Mouse (Mus musculus): Measurements from ENCODE around the gene Trpv4. TPM values are rescaled to one million over a fixed set of nuclear protein-coding genes. Genes with fewer than 3 reads are reported as not detected.
A peak's percentile ranks its signal among the peaks of the same experiment; 100 is the strongest.

Gene Trpv4
- total RNA-seq, 2 experiments from 2014 or later: not detected

DNA sequence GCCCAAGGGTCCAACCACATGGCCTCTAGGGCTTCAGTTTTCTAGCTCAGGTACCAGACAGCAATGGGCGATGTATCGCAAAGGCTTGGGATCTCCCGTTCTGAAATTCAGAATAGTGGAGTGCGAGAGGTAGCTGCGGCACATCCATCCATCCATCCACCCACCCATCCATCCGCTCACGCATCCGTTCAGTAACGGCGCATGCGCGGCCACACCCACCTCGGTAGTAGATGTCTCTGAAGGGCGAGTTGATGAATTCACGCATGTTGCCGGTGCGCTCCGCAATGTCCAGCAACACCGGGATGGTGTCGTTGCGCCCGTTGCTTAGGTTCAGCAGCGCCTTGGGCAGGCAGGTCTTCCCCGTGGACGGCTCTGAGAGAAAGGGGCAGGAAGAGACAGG, 22.1 kb downstream of the Trpv4 start:
- no peak for ATAC-seq (replicated peaks; ENCODE audit: low FRiP score, poor library complexity, severe bottlenecking)

DNA sequence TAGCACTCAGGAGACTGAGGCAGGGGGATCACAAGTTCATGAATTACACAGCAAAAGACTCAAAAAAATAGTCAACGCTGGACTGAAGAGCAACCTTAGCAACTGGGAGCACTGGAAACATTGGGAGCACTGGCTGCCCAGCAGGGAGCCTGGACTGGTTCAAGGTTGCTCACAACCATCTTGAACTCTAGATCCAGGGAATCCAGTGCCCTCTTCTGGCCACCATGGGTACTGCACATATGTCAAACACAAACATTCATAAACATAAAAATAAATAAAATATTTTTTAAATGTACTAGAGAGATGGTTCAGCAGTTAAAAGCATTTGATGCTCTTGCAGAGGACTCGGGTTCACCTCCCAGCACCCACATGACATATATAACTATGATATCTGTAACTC, 26.9 kb downstream of the Trpv4 start:
- no peak for ATAC-seq (replicated peaks; ENCODE audit: low FRiP score, poor library complexity, severe bottlenecking)

DNA sequence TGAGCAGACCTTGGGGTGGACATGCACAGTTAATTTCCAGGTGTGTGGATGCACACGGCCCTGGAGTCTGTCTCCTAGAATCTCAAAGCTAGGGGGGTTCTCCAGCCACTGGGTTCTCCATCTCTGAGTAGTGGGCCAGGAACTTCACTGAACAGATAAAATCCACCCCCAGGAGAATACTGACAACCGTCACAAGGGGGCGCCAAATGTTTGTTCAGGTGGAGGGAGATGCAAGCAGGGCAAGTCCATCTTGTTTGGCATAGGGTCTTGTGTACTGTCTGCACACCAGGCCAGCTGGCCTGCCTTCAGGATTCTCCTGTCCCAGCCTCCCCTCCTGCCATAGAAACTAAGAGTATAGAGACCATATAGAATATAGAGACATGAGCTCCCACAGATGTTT, 32.6 kb downstream of the Trpv4 start:
- no peak for ATAC-seq (replicated peaks; ENCODE audit: low FRiP score, poor library complexity, severe bottlenecking)

DNA sequence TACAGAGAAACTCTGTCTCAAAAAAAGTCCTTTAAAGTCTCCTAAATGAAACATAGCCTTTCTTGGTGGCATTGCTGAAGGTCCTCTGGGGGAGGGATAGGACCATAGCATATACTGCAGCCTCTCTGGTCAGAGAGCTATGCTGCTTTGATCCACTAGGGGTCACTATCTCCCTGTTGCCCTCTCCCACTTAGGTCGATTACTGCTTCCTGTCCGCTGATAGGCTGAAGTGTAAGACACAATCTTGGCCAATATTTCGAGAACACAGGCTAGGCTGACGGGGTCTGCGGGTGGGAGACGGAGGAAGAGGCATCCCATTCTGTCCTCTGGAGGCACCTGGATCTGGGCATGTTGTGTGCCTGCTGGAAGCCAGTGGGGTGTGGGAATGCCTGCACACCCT, 37.9 kb downstream of the Trpv4 start:
- ATAC-seq (replicated peaks; ENCODE audit: low FRiP score, poor library complexity, severe bottlenecking): no peak

DNA sequence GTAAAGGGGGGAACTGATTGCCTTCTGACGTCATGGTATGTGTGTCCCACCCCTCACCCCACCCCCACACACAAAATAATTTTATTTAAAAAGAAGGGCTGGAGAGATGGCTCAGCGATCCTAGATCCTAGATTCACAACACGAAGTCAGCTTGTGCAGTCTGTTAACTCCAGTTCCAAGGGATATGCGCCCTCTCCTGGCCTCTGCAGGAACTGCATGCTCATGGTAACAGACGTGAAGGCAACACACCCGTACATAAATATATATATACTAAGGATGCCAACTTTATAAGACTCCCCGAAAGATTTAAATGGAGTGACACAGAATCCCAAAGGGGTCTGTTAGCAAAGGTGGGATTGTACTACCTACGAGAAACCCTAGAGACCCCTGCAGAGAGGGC, 39.4 kb downstream of the Trpv4 start:
- ATAC-seq (replicated peaks; ENCODE audit: low FRiP score, poor library complexity, severe bottlenecking): no peak

DNA sequence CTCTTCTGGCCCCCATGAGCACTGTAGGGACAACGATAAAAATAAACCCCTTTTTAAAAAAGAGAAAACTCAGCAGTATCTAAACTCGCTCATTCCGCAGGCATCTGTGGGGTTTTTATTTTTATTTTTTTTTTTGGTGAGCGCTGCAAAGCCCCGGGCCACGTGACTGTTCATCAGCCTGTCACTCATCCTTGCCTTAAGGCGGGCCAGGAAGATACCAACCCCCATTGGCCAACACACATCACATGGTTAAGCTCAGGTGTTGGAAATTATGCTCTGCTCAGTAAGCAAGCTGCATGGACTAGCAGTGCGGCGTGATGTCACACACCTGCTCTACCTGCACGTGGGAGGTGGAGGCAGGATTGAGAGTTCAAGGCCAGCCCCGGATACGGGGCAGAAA, 40.4 kb downstream of the Trpv4 start:
- no peak for ATAC-seq (replicated peaks; ENCODE audit: low FRiP score, poor library complexity, severe bottlenecking)

DNA sequence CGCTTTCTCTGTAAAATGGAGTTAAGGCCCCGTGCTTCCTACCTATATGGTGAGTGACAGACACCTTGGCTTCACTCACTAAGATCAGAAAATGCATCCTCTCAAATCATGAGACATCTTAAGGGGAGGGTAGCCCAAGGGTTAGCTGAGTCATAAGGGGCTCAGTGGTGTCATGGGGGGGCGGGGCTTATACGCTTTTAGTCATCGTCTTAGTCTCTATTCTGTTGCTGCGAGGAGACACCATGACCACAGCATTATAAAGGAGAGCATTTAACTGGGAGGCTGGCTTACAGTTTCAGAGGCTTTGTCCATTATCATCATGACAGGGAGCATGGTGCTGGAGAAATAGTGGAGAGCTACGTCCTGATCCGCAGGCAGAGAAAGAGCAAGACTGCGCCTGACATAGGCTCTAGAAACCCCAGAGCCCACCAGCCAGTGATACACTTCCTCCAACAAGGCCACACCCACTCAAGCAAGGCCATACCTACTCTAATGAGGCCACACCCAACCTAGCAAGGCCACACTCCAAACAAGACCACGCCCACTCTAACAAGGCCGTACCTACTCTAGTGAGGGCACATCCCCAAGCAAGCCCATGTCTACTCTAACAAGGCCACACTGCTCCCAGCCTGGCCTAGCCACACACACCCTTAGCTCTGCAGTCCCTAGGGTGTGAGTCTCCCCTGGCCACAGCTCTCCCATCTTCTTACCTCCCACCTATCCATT, 41.7 kb downstream of the Trpv4 start:
- ATAC-seq (replicated peaks; ENCODE audit: low FRiP score, poor library complexity, severe bottlenecking): no peak

DNA sequence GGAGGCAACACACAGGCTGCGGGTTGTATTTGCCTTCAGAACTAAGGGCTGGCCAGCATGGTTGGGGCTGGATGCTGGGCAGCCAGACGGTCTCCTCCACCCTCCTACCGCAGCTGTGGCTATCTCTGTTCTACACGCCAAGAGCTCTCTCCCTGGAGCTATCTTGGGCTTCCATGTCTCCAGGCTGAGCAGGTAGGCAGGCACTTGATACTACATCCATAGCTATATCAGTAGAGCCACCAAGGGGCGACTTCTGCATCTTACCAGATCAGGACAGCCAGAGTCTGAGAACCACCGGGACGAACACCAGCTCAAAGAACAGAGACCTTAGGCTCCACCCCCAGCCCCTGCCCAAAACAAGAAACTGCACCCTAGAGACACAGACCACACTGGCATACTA, 43.4 kb downstream of the Trpv4 start:
- 0 out of 2 replicates have a peak, but pooled peaks have one; percentile 31 for ATAC-seq (replicated peaks; ENCODE audit: low FRiP score, poor library complexity, severe bottlenecking)

DNA sequence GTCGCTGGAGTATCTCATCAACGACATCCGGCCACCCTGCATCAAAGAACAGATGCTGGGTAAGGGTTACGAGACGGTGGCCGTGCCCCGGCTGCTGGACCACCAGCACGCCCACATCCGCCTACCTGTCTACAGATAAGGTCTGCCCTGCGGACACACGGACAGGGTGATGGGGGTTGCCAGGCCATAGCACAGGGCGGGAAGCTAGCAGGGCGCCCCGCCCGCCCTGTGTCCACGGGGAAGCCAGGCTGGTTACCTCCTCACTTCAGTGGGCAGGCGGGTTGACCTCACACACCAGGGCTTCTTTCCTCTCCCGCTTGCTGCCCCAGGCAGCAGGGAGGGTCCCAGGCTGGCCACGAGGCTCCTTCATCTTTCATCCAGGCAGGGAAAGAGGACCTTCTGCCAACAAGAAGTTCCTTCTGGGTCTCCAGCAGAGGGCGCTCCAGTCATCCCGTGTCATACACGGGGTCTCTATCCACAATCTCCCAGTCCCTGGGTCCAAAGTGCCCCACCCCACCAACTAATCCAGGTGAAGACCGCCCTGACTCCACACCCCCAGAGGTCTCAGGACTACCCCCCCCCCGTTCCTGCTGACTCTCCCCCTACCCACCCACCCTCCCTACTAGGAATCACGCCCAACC, 46.1 kb downstream of the Trpv4 start:
- no peak for ATAC-seq (replicated peaks; ENCODE audit: low FRiP score, poor library complexity, severe bottlenecking)

DNA sequence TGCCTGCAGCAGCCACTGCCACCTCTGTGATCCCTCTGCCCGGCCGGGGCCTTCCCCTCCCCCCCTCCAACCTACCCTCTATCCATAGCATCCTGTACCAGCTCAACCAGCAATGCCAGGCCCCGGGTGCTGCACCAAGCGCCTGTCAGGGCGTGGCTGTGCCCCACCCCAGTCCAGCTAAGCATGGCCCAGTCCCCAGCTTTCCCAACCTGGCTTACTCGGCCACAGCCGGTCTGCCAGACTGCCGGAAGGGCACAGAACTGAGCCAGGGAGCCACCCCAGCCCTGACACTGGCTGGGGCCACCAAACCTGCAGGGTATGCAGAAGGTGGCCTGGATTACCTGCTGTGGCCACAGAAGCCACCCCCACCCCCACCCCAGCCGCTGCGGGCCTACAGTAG, 47.0 kb downstream of the Trpv4 start:
- no peak for ATAC-seq (replicated peaks; ENCODE audit: low FRiP score, poor library complexity, severe bottlenecking)

DNA sequence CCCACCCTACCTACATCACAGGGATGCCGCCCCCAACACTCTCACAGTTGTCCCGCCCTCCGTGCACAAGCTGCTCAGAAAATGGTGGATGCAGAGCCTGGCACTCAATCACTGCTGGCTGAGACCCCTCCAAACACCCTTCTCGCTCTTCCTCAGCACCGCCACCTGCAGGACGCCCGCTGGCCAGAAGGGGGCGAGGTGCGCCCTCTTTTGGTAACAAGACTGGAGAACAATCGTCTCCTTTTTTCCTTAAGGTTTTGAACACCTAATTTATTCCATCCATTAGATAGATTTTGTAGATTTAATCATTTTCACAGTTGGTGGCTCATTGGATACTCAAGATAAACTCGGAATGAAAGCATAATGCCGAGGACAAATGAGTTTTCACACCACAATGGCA, 49.7 kb downstream of the Trpv4 start:
- no peak for ATAC-seq (replicated peaks; ENCODE audit: low FRiP score, poor library complexity, severe bottlenecking)

DNA sequence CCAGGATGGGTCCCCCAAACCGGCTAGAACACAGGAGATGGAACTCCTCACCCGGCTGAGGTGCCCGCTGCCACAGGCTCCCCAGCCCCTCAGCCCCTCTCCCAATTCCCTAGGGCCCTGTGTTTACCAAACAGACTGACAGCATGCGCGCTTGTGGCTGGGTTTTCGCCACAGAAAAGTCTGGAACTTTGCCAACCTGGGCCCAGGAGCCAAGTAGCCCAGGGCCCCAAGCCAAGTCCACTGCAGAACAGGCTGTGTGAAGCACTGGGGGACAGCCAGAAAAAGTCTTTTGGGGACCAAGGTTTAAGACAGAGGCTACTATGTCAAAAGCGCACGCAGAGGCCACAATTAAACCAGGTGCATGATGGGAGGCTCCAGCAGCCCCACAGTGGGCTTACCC, 50.6 kb downstream of the Trpv4 start:
- ATAC-seq (replicated peaks; ENCODE audit: low FRiP score, poor library complexity, severe bottlenecking): no peak

DNA sequence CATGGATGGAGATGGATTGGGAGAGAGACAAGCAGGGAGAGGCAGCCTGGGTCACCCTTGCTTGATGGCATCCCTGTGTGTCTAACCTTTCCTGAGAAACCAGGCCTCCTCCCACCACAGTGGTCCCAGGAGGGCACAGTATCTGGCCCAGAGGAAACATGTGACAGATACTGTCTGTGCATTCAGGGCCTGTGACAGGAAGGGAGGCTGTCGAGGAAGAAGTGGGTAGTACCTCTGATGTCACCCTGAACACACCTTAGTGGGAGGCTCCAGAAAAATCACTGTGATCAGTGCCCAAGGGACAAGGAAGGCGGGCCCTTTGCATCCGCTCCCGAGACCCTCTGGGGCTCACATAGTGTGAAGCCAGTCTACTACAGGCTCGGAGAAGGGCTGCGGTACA, 52.2 kb downstream of the Trpv4 start:
- ATAC-seq (replicated peaks; ENCODE audit: low FRiP score, poor library complexity, severe bottlenecking): no peak

DNA sequence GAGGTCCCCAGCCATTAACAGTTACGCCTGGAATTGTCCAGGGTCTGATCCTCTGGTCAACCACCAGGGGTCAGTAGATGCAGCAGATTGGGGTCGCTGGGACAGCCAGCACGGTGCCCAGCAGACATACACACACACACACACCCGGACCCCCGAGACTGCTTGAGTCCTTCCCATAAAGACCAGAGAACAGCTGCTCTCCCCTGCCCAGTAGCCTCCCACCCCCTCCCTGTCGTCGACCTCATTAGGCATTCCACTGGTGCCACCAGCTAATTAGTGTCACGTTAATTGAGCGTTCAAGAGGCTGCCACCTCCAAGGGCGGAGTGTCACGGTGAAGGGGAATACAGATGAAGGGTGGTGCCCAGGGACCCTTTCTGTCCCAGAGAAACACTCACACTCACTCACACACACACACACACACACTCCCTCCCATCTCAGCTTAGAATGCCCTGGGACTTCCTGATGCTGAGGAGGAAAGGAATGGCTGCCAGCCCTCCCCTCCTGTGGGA, 53.4 kb downstream of the Trpv4 start:
- no peak for ATAC-seq (replicated peaks; ENCODE audit: low FRiP score, poor library complexity, severe bottlenecking)

DNA sequence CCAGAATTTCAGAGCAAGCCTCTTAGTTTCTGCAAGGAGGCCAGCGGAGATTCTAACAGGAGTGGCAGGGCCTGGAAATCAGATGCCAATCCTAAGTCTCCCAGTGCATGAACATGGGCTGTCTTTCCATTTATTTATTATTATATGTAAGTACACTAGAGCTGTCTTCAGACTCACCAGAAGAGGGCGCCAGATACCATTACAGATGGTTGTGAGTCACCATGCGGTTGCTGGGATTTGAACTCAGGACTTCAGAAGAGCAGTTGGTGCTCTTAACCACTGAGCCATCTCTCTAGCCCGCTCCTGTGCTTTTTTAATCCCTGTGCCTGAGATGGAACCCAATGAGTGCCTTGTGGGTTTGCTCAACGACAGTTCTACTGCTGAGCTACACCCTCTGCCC, 54.2 kb downstream of the Trpv4 start:
- ATAC-seq (replicated peaks; ENCODE audit: low FRiP score, poor library complexity, severe bottlenecking): no peak

DNA sequence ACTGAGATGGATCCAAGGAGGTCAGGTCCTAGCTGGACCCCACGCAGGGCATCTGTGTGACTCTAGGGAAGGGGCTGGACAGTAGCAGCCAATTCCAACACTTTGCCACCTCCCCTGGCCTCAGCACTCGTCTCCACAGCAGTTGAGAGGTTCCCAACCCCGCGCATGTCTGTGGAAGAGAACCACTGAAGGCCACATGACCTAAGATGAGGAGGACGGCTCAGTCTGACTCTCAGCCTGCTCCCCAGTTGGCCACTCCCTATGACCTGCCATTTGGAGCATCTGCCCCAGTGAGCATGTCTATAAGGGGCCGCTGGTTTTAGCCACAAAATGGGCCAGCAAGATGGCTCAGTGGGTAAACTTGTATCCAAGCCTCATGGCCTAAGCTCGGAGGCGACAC, 56.2 kb downstream of the Trpv4 start:
- ATAC-seq (replicated peaks; ENCODE audit: low FRiP score, poor library complexity, severe bottlenecking): no peak

DNA sequence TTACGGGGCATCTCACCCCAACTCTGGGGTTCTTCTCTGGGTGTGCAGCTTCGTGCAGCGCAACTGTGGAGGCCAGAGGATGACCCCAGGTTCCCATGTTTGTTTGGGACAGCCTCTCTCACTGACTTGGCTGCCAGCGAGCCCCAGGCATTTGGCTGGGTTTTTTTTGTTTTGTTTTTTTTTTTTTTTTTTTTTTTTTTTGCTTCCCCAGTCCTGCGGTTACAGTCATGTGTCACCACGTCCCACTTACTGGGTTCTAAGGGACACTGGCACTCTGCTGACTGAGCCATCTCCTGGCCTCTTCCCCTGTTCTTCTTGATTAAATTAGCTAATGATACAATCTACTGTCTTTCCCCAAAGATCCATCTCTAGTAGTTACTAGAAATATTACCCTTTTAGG, 60.6 kb downstream of the Trpv4 start:
- ATAC-seq (replicated peaks; ENCODE audit: low FRiP score, poor library complexity, severe bottlenecking): no peak

DNA sequence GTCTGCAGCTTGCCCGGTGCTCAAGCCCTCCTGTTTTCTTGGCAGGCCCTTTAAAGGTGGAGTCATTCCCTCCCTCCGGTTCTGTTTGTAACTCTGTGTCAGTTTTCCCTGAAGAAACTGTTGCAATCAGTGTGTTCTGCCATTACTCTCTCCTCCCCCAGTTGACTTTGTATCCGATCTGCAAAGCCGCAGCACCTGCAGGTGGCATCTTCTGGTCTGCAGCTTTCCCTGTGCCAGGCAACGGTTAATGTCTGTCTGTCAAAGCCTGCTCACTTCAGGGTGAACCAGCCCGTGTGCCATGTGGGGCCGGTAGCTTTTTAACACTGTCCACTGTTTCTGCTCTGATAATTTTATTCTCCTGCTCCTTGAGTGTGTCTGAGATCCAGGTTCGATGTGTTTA, 61.0 kb downstream of the Trpv4 start:
- ATAC-seq (replicated peaks; ENCODE audit: low FRiP score, poor library complexity, severe bottlenecking): no peak

DNA sequence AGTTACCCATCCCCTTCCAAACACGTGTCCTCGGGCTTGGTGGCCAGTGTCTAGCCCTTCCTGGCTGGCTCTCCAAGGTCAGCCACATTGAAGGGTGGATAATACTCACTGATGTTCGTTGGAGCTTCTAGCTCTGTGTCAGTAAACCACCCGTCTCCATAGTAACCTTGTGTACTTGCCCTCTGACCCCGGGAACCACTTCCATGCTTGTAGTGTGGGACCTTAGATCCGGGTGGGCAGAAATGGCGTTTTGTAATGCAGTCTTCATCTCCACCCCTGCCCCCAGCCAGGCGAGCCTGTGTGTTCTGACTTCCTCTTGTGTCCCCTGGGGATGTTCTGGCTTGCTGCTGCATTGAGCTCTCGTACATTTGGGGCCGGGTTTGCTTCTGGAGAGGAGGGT, 61.6 kb downstream of the Trpv4 start:
- no peak for ATAC-seq (replicated peaks; ENCODE audit: low FRiP score, poor library complexity, severe bottlenecking)

DNA sequence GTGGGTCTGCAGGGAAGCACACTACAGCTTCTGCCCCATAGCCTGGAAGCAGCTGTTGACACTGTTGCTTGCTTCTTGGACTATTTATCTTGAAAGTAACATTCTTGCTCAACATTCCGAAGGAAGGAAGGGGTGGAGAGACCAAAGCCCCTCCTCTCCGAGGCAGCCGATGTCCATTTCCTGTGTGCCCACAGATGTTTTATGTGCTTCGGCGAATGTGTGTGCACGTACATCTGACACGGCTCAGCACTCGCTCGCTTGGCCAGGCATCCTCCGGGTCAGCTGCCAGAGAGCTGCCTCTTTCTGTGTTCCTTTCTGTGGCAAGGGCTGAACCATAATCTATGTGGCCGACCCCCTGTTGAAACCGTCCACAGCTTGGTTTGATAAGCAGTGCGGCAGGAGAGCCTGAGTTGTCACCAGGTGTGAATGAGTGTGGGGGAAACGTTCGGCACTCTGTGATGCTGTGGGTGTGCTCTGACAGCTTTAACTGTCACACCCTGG, 63.4 kb downstream of the Trpv4 start:
- ATAC-seq (replicated peaks; ENCODE audit: low FRiP score, poor library complexity, severe bottlenecking): no peak

DNA sequence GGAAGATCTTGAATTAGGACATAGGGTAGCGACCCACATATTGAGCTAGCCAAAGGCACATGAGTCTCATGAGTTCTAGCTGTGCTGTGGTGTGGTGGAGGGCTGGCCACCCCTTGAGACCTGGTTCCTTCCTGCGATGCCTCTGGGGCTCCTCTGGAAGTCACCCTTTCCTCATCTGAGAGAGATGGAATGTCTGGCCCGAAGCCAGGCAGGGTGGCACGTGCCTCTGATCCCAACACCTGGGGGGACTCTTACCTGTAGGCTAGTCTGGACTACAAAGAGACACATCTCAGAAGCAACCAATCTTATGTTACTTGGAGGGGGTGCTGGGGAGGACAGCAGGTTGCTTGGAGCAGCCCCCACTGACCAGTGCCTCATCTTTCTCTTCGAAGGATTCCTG, 64.3 kb downstream of the Trpv4 start:
- no peak for ATAC-seq (replicated peaks; ENCODE audit: low FRiP score, poor library complexity, severe bottlenecking)

Data from erythroid progenitor cell, adult 5-6 weeks (primary cell).